Mouse (Mus musculus) megakaryocyte, embryonic 14.5 days (primary cell): ENCODE results near the gene Kcnh4. TPM values are rescaled to one million over a fixed set of nuclear protein-coding genes. Genes with fewer than 3 reads are reported as not detected.

ENCODE experiments used
- H3K27me3 ChIP-seq: replicated peaks from 2 replicates; pipeline ENCODE3; 2012; ENCODE audit warnings: inconsistent platforms
- H3K36me3 ChIP-seq: replicated peaks from 2 replicates; pipeline ENCODE3; 2012; ENCODE audit warnings: low read length, inconsistent platforms, mixed read lengths
- H3K4me1 ChIP-seq: 2 replicates; pipeline ENCODE4 v1.6.1; 2012; ENCODE audit warnings: inconsistent platforms
- H3K4me3 ChIP-seq: replicated peaks from 2 replicates; pipeline ENCODE3; 2012; ENCODE audit warnings: moderate library complexity, mild to moderate bottlenecking, inconsistent platforms
- H3K9me3 ChIP-seq: 2 replicates; pipeline ENCODE4 v1.6.1; 2012; ENCODE audit warnings: inconsistent platforms
- FLI1 ChIP-seq: IDR thresholded peaks from 2 replicates; pipeline ENCODE4 v1.6.1; 2012; ENCODE audit warnings: low read length, inconsistent platforms, mixed read lengths
- GATA1 ChIP-seq: IDR thresholded peaks from 3 replicates; pipeline ENCODE4 v1.6.1; 2012; ENCODE audit warnings: mixed read lengths, low read length, inconsistent platforms, borderline replicate concordance
- polyA plus RNA-seq: library from polyadenylated mRNA; stranded (reverse); fragments of >175 nt; gene quantifications from 2 replicates; pipeline ENCODE4 v1.2.3, GENCODE M21; 2012; ENCODE audit warnings: low replicate concordance; ENCODE audit not compliant: insufficient read depth

The Kcnh4 gene
- polyA plus RNA-seq, 1 experiment = not detected

DNA sequence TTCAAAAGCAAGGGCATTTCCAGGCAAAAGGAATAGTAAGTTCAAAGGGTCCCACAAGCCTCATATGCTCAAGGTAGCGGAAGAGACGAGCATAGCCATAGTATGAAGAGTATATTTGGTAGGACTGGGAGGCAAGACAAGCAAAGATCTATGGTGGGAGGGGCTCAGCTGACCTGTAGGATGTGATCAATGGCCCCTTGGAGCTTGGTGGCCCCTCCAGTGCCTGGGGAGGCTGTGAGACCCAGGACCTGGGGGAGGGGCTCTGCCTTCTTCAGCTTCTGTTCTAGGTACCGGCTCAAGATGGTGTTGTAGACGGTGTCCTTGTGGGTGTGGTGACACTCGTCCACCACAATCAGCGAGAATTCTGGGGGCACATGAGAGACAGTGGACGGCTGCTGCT lies 56.8 kb downstream of the Kcnh4 start:
- Histone ChIP-seq H3K4me3 (peak overlapping the region; percentile 92), H3K36me3 (peaks cover 56% of the 10 kb centered on the region), H3K4me1 (peaks cover 57% of the 10 kb centered on the region), H3K9me3 (no peaks in the 10 kb centered on the region; the same call in 1 of the 2 replicates), H3K27me3 (no peaks in the 10 kb centered on the region)
- TF ChIP-seq FLI1 (no peak), GATA1 (no peak)

DNA sequence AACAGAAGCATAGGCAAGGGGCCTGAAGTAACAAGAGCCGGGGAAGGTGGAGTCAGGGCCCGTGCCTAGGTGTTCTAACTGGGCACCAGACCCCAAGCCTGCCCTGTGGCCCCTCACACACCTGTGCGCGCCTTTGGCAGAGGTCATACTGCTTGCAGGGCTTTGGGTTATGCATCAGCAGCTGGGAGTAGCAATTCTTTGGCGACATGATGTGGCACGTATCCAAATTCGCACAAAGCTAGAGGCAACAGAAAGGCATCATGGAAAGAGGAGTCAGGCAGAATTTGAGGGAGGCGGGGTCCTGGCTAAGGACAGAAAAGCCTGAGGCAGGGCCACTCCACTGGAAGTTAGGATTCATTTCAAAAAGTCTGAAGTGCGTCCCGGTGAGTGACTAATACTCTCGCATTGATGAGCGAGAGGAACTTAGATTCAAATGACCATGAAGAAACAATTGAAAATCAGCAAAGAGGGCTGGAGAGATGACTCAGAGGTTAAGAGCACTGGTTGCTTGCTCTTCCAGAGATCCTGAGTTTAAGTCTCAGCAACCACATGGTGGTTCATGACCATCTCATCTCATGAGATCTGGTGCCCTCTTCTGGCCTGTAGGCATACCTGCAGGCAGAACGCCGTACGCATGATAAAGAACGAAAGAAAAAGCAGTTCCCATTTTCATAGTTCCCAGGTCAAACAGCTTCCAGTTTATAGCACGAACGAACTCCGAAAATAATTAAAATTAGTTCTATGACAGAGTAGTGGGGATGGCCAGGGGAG lies 57.5 kb downstream of the Kcnh4 start:
- peak overlapping the region; percentile 92 for H3K4me3 ChIP-seq
- TF ChIP-seq GATA1 (no peak), FLI1 (no peak)
- H3K9me3 ChIP-seq = no peaks in the 10 kb centered on the region; the same call in 1 of the 2 replicates
- H3K36me3 ChIP-seq = peaks cover 53% of the 10 kb centered on the region
- H3K27me3 ChIP-seq = no peaks in the 10 kb centered on the region
- peaks cover 57% of the 10 kb centered on the region for H3K4me1 ChIP-seq

DNA sequence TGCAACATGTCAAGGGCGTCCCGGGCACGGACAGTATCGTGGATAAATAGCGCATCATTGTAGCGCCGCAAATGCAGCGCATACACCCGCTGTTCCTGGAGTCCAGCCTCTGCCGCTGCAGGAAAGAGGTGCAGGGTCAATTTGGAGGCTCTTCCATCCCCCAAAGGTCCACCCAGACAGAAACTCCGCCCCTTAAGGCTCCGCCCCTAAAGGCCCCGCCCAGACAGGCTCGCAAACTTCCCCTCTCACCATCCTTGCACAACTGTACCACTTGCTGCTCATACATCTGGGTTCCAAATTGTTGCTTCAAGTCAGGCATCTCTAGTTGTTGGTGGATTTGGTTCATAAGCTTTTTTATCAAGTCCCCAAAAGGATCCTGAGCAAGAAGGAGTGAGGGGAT lies 58.4 kb downstream of the Kcnh4 start:
- Histone ChIP-seq H3K4me3 (peak overlapping the region; percentile 85), H3K36me3 (peaks cover 49% of the 10 kb centered on the region), H3K27me3 (no peaks in the 10 kb centered on the region), H3K9me3 (no peaks in the 10 kb centered on the region; the same call in 1 of the 2 replicates), H3K4me1 (peaks cover 57% of the 10 kb centered on the region)
- no peak for TF ChIP-seq GATA1
- no peak for TF ChIP-seq FLI1

DNA sequence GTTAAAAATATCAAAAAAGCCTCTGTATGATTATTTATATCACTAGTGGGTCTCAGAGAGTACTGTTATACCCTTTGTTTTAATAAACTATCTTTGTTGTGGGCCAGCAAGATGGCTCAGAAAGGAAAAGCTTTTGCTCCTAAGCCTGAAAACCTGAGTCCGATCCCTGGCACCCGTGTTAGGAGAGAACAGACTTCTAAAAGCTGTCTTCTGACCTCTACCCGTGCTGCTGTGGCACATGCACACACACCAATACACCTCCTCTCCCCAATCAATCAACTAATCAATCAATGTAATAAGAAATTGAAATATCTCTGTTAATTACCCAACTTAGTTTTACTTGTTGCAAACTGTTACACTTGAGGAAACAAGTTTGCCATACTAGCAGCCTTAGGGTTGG lies 59.0 kb downstream of the Kcnh4 start:
- Histone ChIP-seq H3K4me3 (no peak overlapping the region), H3K27me3 (no peaks in the 10 kb centered on the region), H3K36me3 (peaks cover 49% of the 10 kb centered on the region), H3K9me3 (no peaks in the 10 kb centered on the region; the same call in 1 of the 2 replicates), H3K4me1 (peaks cover 57% of the 10 kb centered on the region)
- TF ChIP-seq GATA1 (no peak), FLI1 (no peak)

DNA sequence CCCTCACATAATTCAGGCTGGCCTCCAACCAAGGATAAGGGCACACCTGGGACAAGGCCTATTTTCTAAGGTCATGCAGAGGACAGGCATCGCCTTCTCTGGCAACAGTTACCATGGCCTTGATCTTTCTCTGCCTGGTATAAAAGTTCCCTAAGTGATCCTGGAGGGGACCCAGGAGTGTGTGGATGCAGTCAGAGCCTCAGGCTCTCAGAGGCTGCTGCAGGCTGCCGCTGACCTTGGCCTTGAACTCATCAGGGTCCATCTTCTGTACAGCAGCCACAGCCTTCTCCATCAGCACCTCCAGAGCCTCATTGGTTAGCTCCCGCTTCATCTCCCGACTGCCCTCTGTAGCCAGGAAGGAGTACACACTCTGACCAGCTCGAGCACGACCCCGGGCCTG lies 61.8 kb downstream of the Kcnh4 start:
- Histone ChIP-seq H3K4me1 (peaks cover 37% of the 10 kb centered on the region), H3K36me3 (peaks cover 35% of the 10 kb centered on the region), H3K9me3 (no peaks in the 10 kb centered on the region; the same call in 1 of the 2 replicates), H3K27me3 (peaks cover 4% of the 10 kb centered on the region), H3K4me3 (no peak overlapping the region)
- no peak for TF ChIP-seq GATA1
- TF ChIP-seq FLI1 = no peak

DNA sequence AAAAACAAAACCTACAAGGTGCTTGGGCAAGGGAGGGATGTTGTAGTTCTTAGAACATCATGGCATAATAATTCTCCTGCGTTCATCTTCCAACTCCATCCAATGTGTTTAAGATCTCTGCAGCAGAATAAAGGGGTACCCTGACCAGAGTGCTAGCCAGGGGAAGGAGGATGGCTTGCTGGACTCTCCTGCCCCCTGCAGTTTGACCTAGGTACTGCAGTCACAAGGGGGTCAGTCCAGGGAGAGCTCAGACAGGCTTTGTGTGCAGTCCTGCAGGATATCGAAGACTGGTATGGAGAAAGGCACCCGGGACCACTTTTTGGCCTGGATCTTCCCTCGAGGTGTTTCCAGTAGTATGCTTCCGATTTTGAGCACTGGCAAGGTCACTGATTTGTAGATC lies 64.8 kb downstream of the Kcnh4 start:
- peaks cover 35% of the 10 kb centered on the region for H3K36me3 ChIP-seq
- peaks cover 26% of the 10 kb centered on the region for H3K27me3 ChIP-seq
- no peak for TF ChIP-seq GATA1
- no peak for TF ChIP-seq FLI1
- no peaks in the 10 kb centered on the region; the same call in 1 of the 2 replicates for H3K9me3 ChIP-seq
- H3K4me1 ChIP-seq = peaks cover 38% of the 10 kb centered on the region
- no peak overlapping the region for H3K4me3 ChIP-seq

DNA sequence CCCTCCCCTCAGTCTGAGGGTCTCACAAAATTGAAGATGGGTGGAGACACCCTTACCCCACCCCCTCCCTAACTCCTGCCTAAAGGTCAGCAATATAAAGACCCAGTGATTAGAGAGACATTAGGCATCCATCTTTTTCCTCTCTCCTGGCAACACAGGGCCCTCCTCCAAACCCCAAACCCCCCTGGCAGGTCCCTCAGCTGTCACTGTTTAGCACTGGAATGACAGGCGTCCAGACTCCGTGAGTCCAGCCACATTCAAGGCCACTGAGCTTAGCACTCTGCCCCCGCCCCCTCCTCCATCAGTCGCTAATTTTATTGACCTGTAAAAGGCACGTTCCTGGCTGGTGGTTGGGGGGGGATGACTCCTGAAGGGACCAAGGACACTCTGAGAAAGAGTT lies 66.6 kb downstream of the Kcnh4 start:
- Histone ChIP-seq H3K4me1 (peaks cover 29% of the 10 kb centered on the region), H3K4me3 (no peak overlapping the region), H3K27me3 (peaks cover 31% of the 10 kb centered on the region), H3K36me3 (peaks cover 18% of the 10 kb centered on the region), H3K9me3 (no peaks in the 10 kb centered on the region)
- no peak for TF ChIP-seq FLI1
- TF ChIP-seq GATA1 = no peak

DNA sequence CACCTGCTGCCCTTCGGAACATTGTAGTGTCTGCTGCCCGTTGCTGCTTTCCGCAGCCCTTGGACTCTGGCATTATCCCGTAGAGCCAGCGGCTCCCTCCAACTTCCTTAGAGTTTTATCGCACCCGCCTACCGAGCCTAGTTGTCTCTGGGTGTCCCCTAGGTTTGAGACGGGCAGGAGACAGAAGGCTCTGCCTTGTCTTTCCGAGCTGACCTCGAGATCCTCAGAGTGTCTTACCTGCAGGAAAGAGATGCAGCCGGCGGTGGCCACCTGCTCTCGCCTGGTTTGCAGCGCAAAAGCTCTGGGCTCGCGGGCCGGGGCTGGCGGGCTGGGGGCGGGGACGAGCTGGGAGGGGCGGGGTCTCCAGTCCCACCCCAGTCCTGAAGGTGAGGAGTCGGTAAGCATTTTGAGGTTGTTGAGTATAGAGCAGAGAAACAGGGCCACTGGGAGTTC lies 67.6 kb downstream of the Kcnh4 start, which contains the start of gene Zfp385c:
TSS of gene Zfp385c (minus strand) at position 292 of the 453 bp plus-strand sequence.
- Histone ChIP-seq H3K4me3 (peak within 1 kb of the TSS; percentile 90), H3K4me1 (peaks cover 31% of the 10 kb centered on the region), H3K36me3 (peaks cover 11% of the 10 kb centered on the region), H3K9me3 (no peaks in the 10 kb centered on the region), H3K27me3 (peaks cover 39% of the 10 kb centered on the region)
- no peak for TF ChIP-seq GATA1
- TF ChIP-seq FLI1 = no peak

DNA sequence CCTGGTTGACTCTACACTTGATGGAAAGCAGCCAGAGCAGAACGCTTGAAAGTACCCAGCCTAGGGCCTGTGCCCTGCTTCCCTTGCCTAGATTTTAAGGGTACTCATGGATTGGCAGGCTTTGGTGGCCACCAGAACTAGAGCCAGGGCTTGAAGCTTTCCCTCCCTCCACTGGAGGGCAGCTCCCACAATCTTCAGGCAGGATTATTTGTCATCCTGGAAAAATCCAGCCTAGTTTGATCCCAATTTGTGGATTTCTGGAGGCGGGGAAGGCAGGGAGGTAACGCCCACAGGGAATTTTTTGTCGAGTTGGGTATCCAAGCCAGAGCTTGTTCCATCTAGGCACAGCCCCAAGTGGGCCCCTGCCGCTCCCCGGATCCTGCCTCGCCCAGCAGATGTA lies 69.4 kb downstream of the Kcnh4 start:
- Histone ChIP-seq H3K36me3 (no peaks in the 10 kb centered on the region), H3K4me3 (no peak overlapping the region), H3K9me3 (no peaks in the 10 kb centered on the region), H3K27me3 (peaks cover 56% of the 10 kb centered on the region), H3K4me1 (peaks cover 32% of the 10 kb centered on the region)
- TF ChIP-seq FLI1 = no peak
- TF ChIP-seq GATA1 = no peak

Other genes with a start within 250 kb of the Kcnh4 start
- gene Acly, start 231.9 kb downstream of the Kcnh4 start, polyA plus RNA-seq = 7.2 and 21.1 TPM in 2 replicates
- 0.29 TPM in 1 of 2 replicates, not detected in the other for gene Ttc25, start 214.3 kb downstream of the Kcnh4 start, polyA plus RNA-seq
- 13.3 and 17.1 TPM in 2 replicates for gene Cnp, start 185.0 kb downstream of the Kcnh4 start, polyA plus RNA-seq
- 62.7 and 103 TPM in 2 replicates for gene Nkiras2, start 140.7 kb downstream of the Kcnh4 start, polyA plus RNA-seq
- gene Dnajc7, start 139.8 kb downstream of the Kcnh4 start, polyA plus RNA-seq = 1.8 and 86.6 TPM in 2 replicates
- 0.39 TPM in 1 of 2 replicates, not detected in the other for gene Zfp385c, start 67.5 kb downstream of the Kcnh4 start, polyA plus RNA-seq
- 9.2 TPM in 1 of 2 replicates, not detected in the other for gene Dhx58, start 55.7 kb downstream of the Kcnh4 start, polyA plus RNA-seq
- 30.5 and 34.7 TPM in 2 replicates for gene Kat2a, start 47.5 kb downstream of the Kcnh4 start, polyA plus RNA-seq
- 0.54 TPM in 1 of 2 replicates, not detected in the other for gene Hspb9, start 46.1 kb downstream of the Kcnh4 start, polyA plus RNA-seq
- gene Rab5c, start 21.7 kb downstream of the Kcnh4 start, polyA plus RNA-seq = 502 and 744 TPM in 2 replicates
- gene Hcrt, start 3.0 kb upstream of the Kcnh4 start, polyA plus RNA-seq = not detected in 2 replicates
- 2.2 and 7.2 TPM in 2 replicates for gene Ghdc, start 11.0 kb upstream of the Kcnh4 start, polyA plus RNA-seq
- 5.7 and 12.8 TPM in 2 replicates for gene Stat5b, start 90.8 kb upstream of the Kcnh4 start, polyA plus RNA-seq
- gene Stat5a, start 99.4 kb upstream of the Kcnh4 start, polyA plus RNA-seq = 2.3 and 3.9 TPM in 2 replicates
- gene Stat3, start 179.6 kb upstream of the Kcnh4 start, polyA plus RNA-seq = 63.3 and 82.6 TPM in 2 replicates
- gene Cavin1, start 210.9 kb upstream of the Kcnh4 start, polyA plus RNA-seq = 24.1 and 43.9 TPM in 2 replicates
- gene Atp6v0a1, start 249.5 kb upstream of the Kcnh4 start, polyA plus RNA-seq = 90.5 and 153 TPM in 2 replicates